Mouse (Mus musculus): ENCODE data around the gene Olfr761.

DNA sequence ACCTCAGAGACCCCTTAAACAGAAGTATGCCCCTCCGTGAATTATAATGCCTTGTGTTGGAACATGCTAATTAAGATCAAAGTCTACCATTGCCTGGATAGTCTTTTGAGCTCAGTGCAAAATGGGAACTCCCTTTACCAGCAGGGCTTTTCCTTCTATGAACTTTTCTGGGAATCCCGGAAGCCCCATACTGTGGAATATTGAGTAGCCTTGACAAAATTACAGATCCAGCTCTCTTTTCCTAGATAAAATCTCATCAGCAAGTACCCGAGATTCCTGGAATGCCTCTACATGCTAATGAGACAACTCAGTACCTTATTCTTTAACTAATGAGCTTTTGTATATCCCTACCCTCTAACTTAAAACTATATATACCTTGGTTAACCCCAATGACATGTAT, 20.7 kb upstream of the Olfr761 start:
- TF ChIP-seq TAL1 (IDR thresholded peaks at IDR 0.05; ENCODE audit: low read length), result no peak
- TF ChIP-seq GATA1 (IDR thresholded peaks at IDR 0.05; ENCODE audit: low read length), result no peak
